Mouse (Mus musculus): ENCODE results near the gene Ikzf1. TPM values are rescaled to one million over a fixed set of nuclear protein-coding genes. Genes with fewer than 3 reads are reported as not detected.

Gene Ikzf1
- total RNA-seq, 2 experiments from 2014 or later = 3.4 to 4.0 TPM

GRCm38 (mm10) chr11:11715963-11716691 is 31.3 kb downstream of the Ikzf1 start:
- intact Hi-C loops (cut with DNase I) = no loop called here
- DNase-seq (ENCODE audit: low spot score in 2 of 2) = no peak

- DNase-seq (ENCODE audit: low spot score in 2 of 2) = no peak
- intact Hi-C loops (cut with DNase I) = no loop called here
These were observed 31.9 kb downstream of the Ikzf1 start for GRCm38 (mm10) chr11:11716692-11717037.

- no peak for DNase-seq (ENCODE audit: low spot score in 2 of 2)
These were observed 32.9 kb downstream of the Ikzf1 start for GRCm38 (mm10) chr11:11717606-11718167.

GRCm38 (mm10) chr11:11719748-11720147 is 34.9 kb downstream of the Ikzf1 start:
- DNase-seq (ENCODE audit: low spot score in 2 of 2) = no peak
- intact Hi-C loops (cut with DNase I) = no loop called here

More at GRCm38 (mm10) chr11:11717606-11718167, 32.9 kb downstream of the Ikzf1 start:
- intact Hi-C loops (cut with DNase I) = no loop called here

- DNase-seq (ENCODE audit: low spot score in 2 of 2) = no peak
- intact Hi-C loops (cut with DNase I) = no loop called here
These were observed 40.6 kb downstream of the Ikzf1 start for GRCm38 (mm10) chr11:11725252-11725875.

GRCm38 (mm10) chr11:11725876-11726525 is 41.2 kb downstream of the Ikzf1 start:
- intact Hi-C loops (cut with DNase I) = no loop called here
- no peak for DNase-seq (ENCODE audit: low spot score in 2 of 2)

- intact Hi-C loops (cut with DNase I) = no loop called here
- no peak for DNase-seq (ENCODE audit: low spot score in 2 of 2)
These were observed 42.0 kb downstream of the Ikzf1 start for GRCm38 (mm10) chr11:11726807-11727276.

- no peak for DNase-seq (ENCODE audit: low spot score in 2 of 2)
- intact Hi-C loops (cut with DNase I) = no loop called here
These were observed 43.2 kb downstream of the Ikzf1 start for GRCm38 (mm10) chr11:11727936-11728556.

GRCm38 (mm10) chr11:11729216-11729615 is 44.4 kb downstream of the Ikzf1 start:
- DNase-seq (ENCODE audit: low spot score in 2 of 2) = no peak
- intact Hi-C loops (cut with DNase I) = no loop called here

GRCm38 (mm10) chr11:11730062-11730461 is 45.3 kb downstream of the Ikzf1 start:
- intact Hi-C loops (cut with DNase I) = no loop called here
- no peak for DNase-seq (ENCODE audit: low spot score in 2 of 2)

- intact Hi-C loops (cut with DNase I) = no loop called here
- DNase-seq (ENCODE audit: low spot score in 2 of 2) = no peak
These were observed 46.9 kb downstream of the Ikzf1 start for GRCm38 (mm10) chr11:11731727-11732126.

- no peak for DNase-seq (ENCODE audit: low spot score in 2 of 2)
- intact Hi-C loops (cut with DNase I) = no loop called here
These were observed 48.4 kb downstream of the Ikzf1 start for GRCm38 (mm10) chr11:11732972-11733770.

GRCm38 (mm10) chr11:11735155-11735554 is 50.4 kb downstream of the Ikzf1 start:
- DNase-seq (ENCODE audit: low spot score in 2 of 2) = no peak
- intact Hi-C loops (cut with DNase I) = no loop called here

GRCm38 (mm10) chr11:11736948-11737347 is 52.1 kb downstream of the Ikzf1 start:
- intact Hi-C loops (cut with DNase I) = no loop called here
- DNase-seq (ENCODE audit: low spot score in 2 of 2) = no peak

GRCm38 (mm10) chr11:11737562-11737961 is 52.8 kb downstream of the Ikzf1 start:
- DNase-seq (ENCODE audit: low spot score in 2 of 2) = no peak
- intact Hi-C loops (cut with DNase I) = no loop called here

GRCm38 (mm10) chr11:11739054-11739453 is 54.3 kb downstream of the Ikzf1 start:
- no peak for DNase-seq (ENCODE audit: low spot score in 2 of 2)
- intact Hi-C loops (cut with DNase I) = no loop called here

GRCm38 (mm10) chr11:11740603-11741002 is 55.8 kb downstream of the Ikzf1 start:
- no peak for DNase-seq (ENCODE audit: low spot score in 2 of 2)
- intact Hi-C loops (cut with DNase I) = no loop called here

GRCm38 (mm10) chr11:11741574-11741973 is 56.8 kb downstream of the Ikzf1 start:
- intact Hi-C loops (cut with DNase I) = no loop called here
- DNase-seq (ENCODE audit: low spot score in 2 of 2) = no peak

GRCm38 (mm10) chr11:11742626-11743025 is 57.8 kb downstream of the Ikzf1 start:
- no peak for DNase-seq (ENCODE audit: low spot score in 2 of 2)
- intact Hi-C loops (cut with DNase I) = no loop called here
